Mouse (Mus musculus) spleen, postnatal 4 days (tissue): ENCODE data around the gene Pde4c.

ENCODE experiments used
- DNase-seq, 2 experiments: peaks; one replicate each; pipeline ENCODE4 v3.0.0; 2022; ENCODE audit warnings: low spot score in 2 of 2

Pde4c gene

DNA sequence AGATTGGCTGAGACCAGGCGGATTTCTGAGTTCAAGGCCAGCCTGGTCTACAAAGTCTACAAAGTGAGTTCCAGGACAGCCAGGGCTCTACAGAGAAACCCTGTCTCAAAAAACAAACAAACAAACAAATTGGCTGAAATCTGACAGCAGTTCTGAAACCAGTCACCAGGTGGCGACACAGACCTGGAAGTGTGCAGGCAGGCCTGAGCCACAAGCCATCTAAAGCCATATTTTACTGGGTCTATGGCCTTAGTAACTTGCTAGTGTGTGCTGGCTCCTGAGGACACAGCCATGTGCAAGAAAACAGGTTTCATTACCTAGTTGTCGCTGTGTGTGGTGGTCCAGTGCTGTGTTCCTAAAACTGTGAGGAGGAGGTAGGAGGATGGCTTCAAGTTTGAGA, 2.8 kb upstream of the Pde4c start:
- DNase-seq = peak; percentile 79 to 93

DNA sequence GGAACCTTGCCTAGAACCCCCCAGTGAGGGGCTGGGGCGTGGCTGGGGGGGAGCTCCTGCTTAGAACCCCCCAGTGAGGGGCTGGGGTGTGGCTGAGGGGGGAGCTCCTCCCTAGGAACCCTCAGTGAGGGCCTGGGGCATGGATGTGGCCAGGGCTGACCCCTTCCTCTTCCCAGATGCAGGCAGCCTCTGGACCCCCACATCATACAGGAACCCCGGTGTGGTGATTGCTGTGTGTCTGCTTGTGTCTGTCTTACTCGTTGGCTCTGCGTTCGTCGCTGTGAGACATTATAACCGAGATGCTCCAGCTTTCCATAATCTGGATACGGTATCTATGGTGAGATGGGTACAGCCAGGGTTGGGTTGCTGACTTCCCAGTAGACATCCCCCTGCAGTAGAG, 1.9 kb upstream of the Pde4c start:
- no peak for DNase-seq

DNA sequence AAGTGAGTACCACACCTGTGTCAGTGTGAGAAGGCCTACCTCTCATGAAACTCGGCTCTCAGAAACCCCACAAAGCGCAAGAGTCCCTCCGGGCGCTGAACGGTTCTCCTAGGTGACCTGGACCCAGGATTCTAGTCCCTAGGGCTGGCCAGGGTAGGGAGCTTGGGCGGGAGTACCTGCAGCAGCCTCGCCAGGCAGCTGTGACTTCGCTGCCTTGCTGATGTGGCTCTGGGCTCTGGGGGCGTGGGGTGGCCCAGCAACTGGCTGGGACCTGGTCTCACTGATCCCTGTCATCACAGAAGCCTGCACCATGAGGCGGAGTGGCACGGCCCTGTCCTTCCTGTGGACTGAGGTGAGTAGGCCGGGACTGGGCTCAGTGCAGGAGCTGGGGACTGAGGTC, 696 bp downstream of the Pde4c start:
- DNase-seq = no peak

DNA sequence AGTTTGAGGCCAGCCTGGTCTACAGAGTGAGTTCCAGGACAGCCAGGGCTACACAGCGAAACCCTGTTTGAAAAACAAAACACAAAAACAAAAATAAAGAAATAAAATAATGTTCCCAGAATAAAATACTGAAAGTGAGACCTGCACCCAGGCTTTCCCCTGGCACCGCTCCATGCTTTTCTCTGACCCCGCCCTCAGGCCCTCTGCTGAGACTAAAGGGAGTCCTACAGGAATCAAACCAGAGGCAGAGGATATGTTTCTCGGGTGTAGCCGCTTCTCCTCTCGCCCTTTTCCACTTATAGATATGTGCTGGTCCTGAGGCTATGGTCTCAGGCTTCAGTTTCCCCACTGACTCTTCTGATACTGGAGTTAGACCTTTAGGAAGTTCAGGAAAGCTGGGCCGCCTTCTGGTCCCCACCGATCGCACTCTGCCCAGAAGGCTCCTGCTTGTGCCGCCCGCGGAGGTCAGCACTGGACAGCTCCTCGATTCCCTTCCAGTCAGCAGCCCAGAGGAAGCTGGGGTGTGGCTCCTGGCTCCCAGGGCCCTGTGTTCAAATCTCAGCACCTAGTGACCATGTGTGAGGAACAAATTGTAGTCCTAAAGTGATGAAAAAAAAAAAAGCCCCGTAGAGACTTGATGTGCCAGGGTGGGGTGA, 2.4 kb downstream of the Pde4c start:
- DNase-seq = peak in 1 of 2 experiments; percentile 70

DNA sequence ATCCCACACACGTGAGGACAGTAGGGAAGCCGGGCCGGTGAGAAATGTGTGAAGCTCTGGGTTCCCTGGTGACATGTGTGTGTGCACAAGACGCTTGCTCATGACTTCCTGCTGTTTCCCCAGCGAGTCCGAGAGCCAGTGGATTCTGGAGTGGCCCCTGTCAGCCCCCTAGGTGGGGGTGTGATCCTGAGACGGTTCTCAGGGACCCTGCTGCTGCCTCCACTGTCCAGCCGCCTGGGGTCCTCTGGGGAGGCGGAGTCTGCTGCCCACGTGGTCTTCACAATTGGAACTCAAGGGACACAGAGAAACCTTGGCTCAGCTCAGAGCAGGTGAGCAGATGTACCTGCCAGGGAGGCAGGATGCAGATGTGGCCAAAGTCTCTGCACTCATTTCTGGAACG, 3.2 kb downstream of the Pde4c start:
- no peak for DNase-seq

DNA sequence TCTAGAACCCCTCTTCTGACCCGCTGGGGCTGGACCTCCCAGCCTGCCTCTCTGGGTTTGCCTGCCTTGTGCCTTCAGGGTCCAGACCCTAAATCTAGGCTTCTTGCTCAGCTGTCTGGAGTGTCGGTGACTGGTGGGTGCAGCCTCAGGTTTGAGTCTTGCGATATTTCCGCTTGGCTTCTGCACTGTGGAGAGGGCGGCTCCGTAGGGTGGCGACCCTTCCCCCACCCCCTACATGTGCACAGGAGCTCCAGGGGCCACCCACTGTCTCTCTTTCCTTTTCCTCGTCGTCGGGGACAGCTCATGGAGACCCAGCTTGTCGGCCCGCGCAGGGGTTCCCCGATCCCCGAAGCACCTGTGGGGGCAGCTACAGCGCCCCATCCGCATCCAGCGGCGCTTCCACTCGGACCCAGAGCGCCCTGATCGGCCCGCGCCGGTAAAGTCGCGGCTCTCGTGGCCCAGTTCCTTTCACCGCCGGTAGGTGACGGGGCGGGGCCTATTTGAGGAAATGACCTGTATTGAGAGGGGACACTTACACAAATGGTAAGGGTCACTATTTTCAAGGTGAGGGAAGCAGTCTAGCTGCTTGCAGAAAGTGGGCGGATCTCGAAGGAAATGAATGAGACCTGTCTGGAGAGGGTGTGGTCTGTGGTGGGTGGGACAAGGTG, 6.4 kb downstream of the Pde4c start:
- DNase-seq = peak; percentile 58 to 79

DNA sequence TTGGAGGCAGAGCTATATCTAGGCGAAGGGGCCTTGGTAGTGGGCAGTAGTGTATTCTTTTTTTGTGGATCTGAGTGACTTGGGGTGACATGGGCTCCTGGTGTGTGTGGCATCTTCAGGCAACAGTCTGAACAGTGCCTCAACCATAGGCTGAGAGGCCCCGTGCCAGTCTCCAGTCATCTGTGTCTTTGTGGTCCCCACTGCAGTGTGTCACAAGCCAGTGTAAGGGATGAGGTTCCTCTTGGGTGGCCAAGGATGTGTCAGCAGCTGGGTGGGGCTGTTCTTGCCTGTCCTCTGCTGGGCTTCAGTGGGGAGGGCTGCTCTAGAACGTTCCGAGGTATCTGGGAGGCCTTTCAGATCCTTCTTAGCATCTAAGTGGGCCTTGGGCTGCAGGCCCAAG, 7.4 kb downstream of the Pde4c start:
- DNase-seq = peak; percentile 48 to 69

DNA sequence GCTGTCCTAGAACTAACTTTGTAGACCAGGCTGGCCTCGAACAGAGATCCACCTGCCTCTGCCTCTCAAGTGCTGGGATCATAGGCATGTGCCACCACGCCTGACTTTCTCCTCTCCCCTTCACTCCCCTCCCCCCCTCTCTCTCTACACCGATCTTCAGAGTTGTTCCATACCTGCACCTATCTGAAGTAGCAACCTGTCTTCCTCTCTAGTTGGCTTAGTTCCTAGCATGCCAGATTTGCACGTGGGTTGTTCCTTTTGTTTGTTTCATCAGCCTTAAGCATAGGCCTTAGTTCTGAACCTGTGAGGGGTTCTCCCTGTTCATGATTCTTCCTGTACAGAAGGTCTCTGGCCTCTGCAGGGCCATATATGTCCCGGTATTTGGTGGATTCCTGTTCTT, 14.2 kb downstream of the Pde4c start:
- no peak for DNase-seq

DNA sequence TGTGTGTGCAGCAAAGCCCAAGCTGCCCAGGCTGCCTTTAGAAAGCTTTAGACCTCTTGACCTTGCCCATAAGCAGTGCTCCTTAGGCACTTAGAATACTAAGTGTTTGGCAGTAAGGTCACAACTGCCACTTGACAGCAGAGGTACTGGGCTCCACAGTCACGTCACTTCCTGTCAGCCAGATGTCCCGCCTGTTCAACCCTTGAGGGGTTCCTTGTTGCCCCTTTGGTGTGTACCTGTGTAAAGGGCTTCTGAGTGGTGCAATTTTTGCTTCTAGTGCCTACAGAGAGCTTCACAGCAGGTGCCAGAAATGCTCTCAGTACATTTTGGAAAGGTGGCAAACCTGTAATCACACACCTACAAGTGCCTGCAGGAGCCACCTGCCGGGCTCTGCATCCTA, 14.7 kb downstream of the Pde4c start:
- no peak for DNase-seq

DNA sequence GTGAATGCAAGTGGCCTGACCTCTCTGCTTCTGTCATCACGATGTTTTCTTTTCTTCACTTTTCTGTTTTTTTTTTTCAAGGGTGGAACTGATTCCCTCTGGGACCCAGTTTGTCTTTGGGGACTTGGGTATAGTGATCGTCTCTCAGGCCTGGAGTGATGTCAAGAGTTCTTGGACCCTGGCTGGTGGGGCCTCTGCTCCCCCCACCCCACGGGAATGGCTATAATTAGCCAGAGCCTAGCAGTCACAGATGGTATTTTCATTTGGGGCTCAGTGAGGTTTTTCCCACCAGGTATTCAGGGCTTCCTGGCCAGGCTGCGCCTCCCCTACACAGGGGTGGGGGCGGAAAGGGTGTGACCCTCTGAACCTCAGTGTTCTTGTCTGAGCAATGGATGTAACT, 18.1 kb downstream of the Pde4c start:
- no peak for DNase-seq

DNA sequence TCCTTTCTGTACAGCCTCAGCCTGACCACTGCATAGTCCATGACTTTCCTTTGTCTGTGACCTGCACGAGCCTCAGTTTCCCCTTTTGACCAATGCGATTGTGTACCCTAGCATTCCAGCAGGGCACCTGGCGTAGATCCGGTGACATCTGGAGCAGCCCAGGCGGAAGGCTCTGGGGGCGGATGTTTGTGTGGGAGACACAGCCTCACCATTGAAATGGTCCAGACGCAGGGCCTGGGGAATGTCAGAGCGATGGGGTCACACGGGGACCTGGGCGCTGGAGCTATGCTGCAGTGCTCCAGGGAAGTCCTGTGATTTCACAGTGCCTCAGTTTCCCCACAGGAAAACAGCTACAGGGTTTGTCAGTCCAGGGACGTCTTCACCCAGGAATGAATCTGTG, 18.7 kb downstream of the Pde4c start:
- DNase-seq = no peak

DNA sequence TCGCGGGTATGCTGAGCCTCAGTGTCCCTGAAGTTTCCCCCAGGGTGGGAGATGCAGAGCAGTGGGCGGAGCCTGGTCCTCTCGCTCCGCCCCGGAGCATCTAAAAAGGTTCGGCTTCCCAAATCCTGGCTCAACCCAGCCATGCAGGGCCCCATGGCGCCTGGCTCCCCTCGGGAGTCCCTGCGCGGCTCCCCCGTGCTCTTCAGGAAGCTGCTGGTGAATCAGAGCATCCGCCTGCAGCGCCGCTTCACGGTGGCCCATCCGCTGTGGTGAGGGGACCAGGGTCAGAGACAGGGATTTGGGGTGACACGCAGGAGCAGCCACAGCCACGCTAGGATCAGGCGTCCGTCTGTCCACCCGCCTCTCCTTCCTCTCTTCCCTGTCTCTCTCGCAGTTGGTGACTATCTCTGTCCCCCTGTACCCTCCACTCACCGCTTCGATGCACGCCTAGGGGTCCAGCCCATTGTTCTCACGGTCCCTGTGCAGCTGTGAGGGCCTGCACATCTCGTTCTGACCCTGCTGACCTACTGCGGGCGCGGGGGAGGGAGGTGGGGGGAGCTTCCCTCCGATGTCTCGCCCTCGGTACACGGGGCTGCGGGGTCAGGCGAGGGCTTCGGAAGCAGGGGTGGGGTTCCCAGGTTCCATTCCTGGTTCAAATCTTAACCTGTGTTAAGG, 19.6 kb downstream of the Pde4c start:
- no peak for DNase-seq

DNA sequence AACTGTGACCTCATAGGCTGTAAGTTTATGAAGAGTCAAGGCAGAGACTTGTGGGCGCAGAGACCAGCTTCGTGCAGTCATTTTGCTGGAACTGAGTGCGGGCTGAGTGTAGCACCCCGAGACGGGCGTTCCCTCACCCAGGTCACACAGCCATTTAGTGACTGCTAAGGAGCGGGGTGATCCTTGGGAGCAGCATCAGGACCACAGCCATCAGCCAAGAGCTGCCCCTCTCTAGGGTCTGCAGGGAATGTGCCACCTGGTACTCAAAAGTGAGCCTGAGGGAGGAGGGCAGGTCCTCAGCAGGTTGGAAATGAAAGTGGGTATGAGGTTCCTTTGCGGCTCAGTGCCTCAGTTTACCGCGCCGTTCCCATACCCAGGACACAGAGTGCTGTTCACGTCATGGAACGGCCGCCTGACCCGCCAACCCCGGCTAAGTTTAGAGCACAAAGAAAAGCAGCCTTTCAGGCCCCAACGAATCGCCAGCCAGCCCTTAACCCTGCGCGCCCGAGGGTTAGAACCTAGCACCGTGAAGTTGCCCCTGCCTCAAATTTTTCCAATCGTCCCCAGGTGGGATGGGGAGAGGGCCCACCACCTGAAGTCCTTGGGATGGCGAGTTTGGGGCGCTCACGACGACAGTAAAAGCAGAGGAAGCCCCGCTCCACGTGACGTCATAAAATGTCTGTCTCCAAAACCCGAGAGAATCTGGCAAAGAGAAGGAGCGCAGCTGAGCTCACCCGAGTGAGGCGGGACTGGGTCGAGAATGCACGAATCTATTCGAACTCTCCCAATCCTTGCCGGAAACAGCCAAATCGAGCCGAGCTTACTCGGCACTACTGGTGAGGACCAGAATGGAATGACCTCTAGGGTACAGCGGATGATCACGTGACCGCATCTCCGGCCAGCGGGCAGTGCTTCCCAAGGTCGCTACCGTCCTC, 20.4 kb downstream of the Pde4c start:
- DNase-seq = no peak

DNA sequence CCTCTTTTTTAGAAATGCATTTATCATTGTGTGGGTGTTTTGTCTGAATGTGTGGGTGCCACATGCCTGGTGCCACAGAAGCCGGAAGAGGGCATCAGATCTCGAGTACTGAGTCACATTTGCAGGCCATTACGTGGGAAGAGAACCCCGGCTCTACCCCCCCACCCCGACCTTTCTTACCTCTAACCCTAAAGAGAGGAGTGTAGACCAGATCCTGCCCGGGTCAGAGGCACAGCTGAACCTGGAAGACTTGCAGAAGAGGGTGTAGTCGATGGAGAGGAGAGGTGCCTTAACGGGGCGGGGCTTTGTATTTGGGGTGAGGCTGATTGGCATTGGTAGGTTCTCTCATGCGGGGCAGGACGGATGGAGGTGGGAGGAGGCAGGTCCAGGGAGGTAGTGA, 21.3 kb downstream of the Pde4c start:
- no peak for DNase-seq

DNA sequence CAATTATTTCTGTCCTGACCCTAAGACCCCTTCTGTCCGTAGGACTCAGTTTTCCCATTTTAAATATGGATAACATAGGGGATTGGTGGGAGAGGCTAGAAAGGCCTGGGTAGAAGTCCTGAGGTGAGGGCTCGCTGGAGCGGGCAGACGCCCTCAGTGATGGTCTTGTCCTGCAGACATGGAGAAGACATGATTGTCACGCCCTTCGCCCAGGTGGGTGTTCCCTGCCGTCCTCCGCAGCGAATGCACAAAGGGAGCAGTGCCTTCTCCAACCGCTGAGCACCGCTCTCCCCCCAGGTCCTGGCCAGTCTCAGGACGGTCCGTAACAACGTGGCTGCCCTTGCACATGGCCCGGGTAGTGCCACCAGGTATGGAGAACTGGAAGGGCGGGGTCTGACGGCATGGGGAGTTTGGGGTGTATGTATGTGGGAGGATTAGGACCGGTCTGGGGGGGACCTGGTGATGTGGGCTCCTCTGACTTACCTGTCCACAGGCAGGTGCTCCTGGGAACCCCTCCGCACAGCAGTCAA, 22.2 kb downstream of the Pde4c start:
- no peak for DNase-seq

DNA sequence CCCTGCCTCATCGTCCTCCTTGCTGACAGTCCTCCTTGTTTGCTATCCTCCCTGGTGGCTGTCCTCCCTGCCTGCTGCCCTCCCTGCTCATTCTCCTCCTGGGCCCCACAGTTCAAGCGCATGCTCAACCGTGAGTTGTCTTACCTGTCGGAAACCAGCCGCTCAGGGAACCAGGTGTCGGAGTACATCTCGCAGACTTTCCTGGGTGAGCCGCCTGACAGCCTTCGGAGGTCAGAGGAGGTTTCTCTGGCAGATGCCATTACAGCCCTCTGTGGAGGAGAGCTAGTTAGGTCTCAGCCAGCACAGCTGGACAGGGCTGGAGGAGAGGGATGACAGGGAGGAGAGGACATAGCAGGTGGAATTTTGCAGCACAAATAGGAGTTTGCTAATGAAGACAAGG, 23.2 kb downstream of the Pde4c start:
- no peak for DNase-seq

DNA sequence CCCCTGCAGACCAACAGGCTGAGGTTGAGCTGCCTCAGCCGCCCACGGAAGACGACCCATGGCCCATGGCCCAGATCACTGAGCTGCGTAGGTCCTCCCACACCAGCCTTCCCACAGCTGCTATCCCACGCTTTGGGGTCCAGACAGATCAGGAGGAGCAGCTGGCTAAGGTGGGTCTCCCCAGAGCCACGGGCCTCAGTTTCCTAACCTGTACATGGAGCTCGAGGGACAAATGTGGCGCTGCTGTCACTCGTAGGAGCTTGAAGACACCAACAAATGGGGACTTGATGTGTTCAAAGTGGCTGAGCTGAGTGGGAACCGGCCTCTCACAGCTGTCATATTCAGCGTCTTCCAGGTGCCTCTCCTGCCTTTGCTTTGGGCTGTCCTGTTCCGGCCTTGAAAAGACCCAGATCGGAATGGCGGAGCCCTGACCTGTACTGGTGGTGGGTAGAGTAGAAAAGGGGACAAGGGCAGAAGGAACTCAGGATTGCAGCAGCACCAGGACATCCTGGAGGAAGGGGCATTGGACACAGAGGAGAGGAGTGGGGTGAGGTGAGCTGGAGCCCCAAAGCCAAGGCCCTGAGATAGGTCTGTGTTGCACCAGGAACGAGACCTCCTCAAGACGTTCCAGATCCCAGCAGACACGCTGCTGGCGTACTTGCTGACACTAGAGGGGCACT, 23.8 kb downstream of the Pde4c start:
- no peak for DNase-seq

DNA sequence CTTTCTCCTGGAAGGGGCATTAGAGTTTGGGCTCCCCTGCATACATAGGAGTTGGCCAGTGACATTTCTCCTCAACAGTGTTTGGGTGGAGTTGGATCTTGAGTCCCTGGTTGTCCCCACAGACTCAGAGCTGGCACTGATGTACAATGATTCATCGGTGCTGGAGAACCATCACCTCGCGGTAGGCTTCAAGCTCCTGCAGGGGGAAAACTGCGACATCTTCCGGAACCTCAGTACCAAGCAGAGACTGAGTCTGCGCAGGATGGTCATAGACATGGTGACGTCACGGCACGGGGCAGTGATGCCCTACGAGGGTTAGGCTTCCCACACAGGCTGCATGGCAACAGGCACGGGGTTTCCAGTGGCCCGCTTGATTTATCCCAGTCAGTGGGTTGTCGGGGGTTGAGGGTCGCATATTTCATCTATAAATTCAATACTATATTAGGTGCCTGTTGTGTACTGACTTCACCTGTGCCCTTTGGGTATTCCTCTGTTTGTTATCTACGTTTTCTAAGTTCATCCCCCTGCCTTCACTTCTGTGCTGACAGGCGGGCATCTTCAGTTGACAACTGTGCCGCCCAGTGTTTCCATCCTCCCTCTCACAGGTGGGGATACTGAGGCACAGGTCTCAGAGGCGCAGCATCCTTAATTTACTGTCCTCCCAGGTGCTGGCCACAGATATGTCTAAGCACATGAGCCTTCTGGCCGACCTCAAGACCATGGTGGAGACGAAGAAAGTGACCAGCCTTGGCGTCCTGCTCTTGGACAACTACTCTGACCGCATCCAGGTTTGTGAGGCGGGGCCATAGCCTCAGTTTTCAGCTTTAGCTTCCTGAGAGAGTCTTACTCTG, 25.0 kb downstream of the Pde4c start:
- no peak for DNase-seq

DNA sequence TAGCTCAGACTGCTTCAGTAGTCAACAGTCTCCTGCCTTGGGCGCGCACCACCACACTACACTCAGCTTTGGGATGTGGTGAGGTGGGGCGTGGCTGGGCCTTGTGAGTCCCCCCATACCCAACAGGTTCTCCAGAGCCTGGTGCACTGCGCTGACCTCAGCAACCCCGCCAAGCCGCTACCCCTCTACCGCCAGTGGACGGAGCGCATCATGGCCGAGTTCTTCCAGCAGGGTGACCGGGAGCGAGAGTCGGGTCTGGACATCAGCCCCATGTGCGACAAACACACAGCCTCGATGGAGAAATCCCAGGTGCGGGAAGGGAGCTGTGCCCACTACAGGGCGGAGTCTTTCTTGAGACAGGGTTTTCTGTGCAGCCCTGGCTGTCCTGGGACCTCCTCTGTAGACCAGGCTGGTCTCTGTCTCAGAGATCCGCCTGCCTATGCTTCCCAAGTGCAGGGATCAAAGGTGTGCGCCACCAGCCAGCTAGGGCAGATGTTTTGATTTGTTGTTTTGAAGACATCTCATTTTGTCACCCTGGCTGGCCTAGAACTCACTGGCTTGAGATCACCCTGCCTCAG, 25.7 kb downstream of the Pde4c start:
- no peak for DNase-seq

DNA sequence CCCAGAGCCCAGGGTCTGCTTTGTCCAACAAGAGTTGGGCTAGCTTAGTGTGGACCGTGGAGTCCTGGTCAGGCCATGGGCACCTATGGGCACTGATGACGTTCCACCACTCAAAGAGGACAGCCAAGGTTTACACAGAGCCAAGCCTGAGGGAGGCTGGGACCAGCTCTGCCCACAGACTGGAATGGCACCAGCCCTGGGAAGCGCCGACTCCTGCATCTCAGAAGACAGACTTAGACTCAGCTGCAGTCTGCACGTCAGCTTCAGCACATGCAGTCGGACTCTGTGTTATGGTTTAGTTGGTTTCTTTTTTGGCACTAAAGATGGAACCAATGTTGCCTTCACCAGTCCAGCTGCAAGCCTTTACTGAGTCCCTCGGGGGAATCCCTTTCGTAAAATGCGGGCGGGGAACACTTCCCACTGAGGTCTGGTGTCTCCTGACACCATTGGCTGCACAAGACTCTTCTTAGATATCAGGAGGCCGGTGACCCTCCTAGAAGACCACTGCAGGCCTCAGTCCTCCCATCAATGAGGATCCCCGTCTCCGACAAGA, 26.7 kb downstream of the Pde4c start:
- DNase-seq = no peak
